4 mouse cellular contexts compared by ENCODE assay signal in the genomic region with DNA sequence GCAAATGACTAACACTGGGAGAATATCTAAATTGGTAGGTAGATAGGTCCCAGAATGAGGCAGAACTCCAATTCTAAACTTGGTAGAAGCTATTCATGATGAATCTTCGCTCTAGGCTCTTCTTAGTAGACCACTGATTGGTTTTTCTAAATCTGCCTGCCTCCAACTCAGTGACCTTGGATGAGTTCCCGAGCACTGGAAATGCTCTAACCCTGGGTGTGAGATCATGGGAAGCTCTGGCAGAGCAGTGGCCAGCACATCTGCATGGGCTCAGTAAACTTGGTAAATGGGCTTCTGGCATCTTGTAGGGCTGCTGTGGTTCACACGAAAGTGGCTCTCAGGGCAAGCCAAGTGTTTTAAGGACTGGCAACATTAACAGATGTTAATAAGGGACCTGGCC.
"Had no signal": no experiment of that assay in that cellular context is flagged by ENCODE, and none has a peak within 500 bp of the region (broad histone marks: within the 10 kb centered on the region; RNA-seq: fewer than 3 reads in every experiment).

No protein-coding gene starts in this region.

- DNase-seq: kidney, postnatal 14 days; lung, adult 18-20 months; right cerebral cortex, postnatal 14 days; thymus, postnatal 4 days had no signal
